Mouse (Mus musculus) adrenal gland, postnatal 25 days (tissue): ENCODE data around the gene Tcte3. TPM values are rescaled to one million over a fixed set of nuclear protein-coding genes. Genes with fewer than 3 reads are reported as not detected.
"Not testable (repeated sequence)": the region's sequence is repeated elsewhere in the genome, so short reads cannot be mapped to it uniquely, and the experiment has no call there.

ENCODE experiments used
- DNase-seq: peaks from one replicate; pipeline ENCODE4 v3.0.0; 2021; ENCODE audit warnings: mixed read lengths
- long read RNA-seq: library from polyadenylated mRNA; stranded (forward); transcript quantifications from one replicate; pipeline ENCODE4 v2.0.0, GENCODE M21; 2021
- total RNA-seq: library from RNA; stranded (reverse); gene quantifications from 2 replicates; pipeline ENCODE4 v1.2.3, GENCODE M21; 2021

Gene Tcte3
- total RNA-seq = 0.85 and 2.8 TPM in 2 replicates
- long read RNA-seq = 0 reads

GRCm38 (mm10) chr17:15041175-15041729, at the start of gene Tcte3, which contains the start of the genes Ermard and Gm3448:
TSS of gene Tcte3 (minus strand) at chr17:15041488.
TSS of gene Ermard (plus strand) at chr17:15041208.
TSS of gene Gm3448 (minus strand) at chr17:15041537.
- DNase-seq = peak; percentile 29

- DNase-seq = no peak
Measured at GRCm38 (mm10) chr17:15088591-15089001, 47.3 kb upstream of the Tcte3 start.

GRCm38 (mm10) chr17:15088166-15088565, 46.9 kb upstream of the Tcte3 start:
- DNase-seq = no peak

GRCm38 (mm10) chr17:15085006-15085405, 43.7 kb upstream of the Tcte3 start:
- no peak for DNase-seq

GRCm38 (mm10) chr17:15084226-15084848, 43.0 kb upstream of the Tcte3 start:
- no peak for DNase-seq

- DNase-seq = no peak
Measured at GRCm38 (mm10) chr17:15077536-15077935, 36.2 kb upstream of the Tcte3 start.

- no peak for DNase-seq
Measured at GRCm38 (mm10) chr17:15075033-15075432, 33.7 kb upstream of the Tcte3 start.

GRCm38 (mm10) chr17:15072211-15072610, 30.9 kb upstream of the Tcte3 start:
- no peak for DNase-seq

- no peak for DNase-seq
Measured at GRCm38 (mm10) chr17:15069124-15069523, 27.8 kb upstream of the Tcte3 start.

GRCm38 (mm10) chr17:15068040-15068792, 26.9 kb upstream of the Tcte3 start:
- DNase-seq = no peak

- no peak for DNase-seq
Measured at GRCm38 (mm10) chr17:15066911-15067310, 25.6 kb upstream of the Tcte3 start.

- no peak for DNase-seq
Measured at GRCm38 (mm10) chr17:15066066-15066465, 24.8 kb upstream of the Tcte3 start.

GRCm38 (mm10) chr17:15065391-15066024, 24.2 kb upstream of the Tcte3 start:
- DNase-seq = peak; percentile 37

GRCm38 (mm10) chr17:15060356-15060755, 19.1 kb upstream of the Tcte3 start:
- DNase-seq = no peak

GRCm38 (mm10) chr17:15059646-15060045, 18.4 kb upstream of the Tcte3 start:
- DNase-seq = no peak

GRCm38 (mm10) chr17:15058161-15058591, 16.9 kb upstream of the Tcte3 start:
- DNase-seq = no peak

GRCm38 (mm10) chr17:15055925-15056324, 14.6 kb upstream of the Tcte3 start:
- no peak for DNase-seq

- DNase-seq = not testable (repeated sequence)
Measured at GRCm38 (mm10) chr17:15053829-15054200, 12.5 kb upstream of the Tcte3 start.

GRCm38 (mm10) chr17:15053183-15053828, 12.0 kb upstream of the Tcte3 start:
- not testable (repeated sequence) for DNase-seq

GRCm38 (mm10) chr17:15052766-15053165, 11.5 kb upstream of the Tcte3 start:
- not testable (repeated sequence) for DNase-seq

GRCm38 (mm10) chr17:15050338-15050737, 9.1 kb upstream of the Tcte3 start:
- not testable (repeated sequence) for DNase-seq

GRCm38 (mm10) chr17:15040455-15040854, 833 bp downstream of the Tcte3 start:
- not testable (repeated sequence) for DNase-seq
